Mouse (Mus musculus): ENCODE measurements around the gene Dgat2. TPM values are rescaled to one million over a fixed set of nuclear protein-coding genes. Genes with fewer than 3 reads are reported as not detected.

Gene Dgat2
- total RNA-seq, 4 experiments from 2014 or later, result 341 to 454 (median 381) TPM

DNA sequence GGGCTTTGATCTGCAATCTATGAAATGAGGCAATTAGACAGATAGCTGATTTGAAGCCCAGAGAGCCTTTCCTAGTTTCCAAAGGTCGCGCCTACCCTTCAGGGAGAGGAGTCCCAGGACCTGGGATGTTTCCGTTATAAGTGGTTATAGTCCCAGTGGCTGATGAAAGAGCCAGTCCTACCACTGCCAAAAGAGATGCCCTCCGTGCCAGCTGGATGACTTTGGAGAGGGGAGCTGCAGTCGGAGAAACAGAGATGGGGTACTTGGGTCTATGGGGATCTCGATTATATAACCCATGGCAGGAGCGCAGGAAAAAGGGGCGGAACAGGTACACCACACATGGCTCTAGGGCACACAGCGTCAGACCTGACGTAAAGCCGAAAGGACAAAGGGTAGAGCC, 20.6 kb downstream of the Dgat2 start:
- no peak for DNase-seq (ENCODE audit: low spot score)

DNA sequence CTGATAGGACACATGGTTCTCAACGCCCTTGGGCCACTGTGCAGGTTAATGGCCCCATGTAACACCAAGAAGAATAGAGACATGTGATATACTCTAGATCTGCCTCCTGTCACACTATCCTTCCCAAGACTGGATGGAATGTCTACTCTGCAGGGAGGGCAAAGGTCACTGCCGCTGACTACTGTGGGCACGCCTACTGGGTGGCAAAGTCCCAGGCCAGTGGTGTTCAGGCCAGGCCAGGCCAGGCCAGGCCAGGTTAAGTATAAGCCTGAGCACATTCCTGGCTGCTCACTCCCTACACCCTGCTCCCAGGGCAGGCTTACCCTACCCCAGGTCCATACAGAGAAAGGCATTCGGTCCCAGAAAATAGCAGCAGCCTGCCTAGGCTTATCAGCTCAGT, 21.0 kb downstream of the Dgat2 start:
- DNase-seq (ENCODE audit: low spot score), result peak; percentile 47

DNA sequence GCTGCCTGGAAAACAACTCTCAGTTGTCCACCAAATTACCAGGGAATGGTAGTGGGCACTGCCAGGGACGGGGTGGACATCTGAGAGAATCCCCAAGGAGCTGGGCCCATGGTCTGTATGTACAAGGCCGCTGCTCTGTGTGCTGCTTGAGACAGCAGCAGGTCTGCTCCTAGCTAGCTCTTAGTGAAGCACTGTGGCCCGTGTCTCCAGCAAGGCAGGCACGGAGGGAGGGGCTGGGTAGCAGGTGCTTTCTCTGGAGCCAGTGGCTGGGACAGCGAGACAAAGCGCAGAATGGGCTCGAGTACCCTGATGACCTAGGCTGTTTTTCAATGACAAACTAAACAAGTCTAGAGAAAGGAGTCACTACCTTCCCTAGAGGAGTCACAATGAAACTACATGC, 21.5 kb downstream of the Dgat2 start:
- no peak for DNase-seq (ENCODE audit: low spot score)

DNA sequence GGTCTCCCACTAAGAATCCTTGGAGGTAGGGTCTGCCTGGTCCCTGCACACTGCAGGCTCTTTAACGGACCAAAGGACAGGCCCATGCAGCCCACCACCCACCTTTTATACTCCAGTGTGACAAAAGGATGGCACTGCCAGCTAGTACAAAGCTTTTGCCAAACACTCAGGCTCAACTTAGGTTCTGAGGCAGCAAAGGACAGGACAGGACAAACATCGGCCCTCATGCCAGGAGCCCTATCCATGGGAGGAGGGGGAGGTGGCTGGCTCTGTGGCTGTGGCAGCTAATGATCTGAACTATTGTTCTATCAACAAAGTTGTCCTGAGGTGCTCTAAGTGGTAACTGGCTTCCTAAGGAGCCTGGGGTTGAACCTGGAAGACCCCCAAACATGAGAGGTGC, 23.1 kb downstream of the Dgat2 start:
- DNase-seq (ENCODE audit: low spot score), result peak; percentile 33

DNA sequence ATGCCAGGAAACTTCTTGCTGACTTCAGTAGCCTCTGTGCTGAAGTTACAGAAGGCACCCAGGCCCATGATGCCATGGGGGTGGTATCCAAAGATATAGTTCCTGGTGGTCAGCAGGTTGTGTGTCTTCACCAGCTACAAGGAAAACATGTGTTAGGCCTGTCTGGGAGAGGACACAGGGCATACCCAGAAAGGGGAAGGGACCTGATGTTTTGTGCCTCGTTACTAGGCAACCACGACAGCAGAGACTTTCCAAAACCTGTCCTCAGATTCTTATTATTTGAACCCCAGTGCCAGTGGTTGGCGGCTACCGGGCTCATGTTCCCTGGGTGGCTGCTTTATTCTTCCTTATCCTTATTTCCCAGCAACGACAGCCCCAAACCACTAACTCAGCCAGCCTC, 23.6 kb downstream of the Dgat2 start:
- no peak for DNase-seq (ENCODE audit: low spot score)

DNA sequence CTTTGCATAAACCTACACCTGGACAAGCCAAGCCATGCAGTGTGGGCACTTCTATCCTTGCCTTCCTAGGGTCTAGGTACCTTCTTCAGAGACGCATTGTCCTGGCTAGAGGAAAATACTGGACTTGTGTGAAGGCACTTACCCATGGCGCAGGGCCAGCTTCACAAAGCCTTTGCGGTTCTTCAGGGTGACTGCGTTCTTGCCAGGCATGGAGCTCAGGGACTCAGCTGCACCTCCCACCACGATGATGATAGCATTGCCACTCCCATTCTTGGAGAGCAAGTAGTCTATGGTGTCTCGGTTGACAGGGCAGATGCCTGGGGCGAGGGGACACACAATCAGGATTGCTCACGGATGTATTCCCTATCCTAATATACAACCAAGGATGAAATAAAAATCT, 24.5 kb downstream of the Dgat2 start:
- DNase-seq (ENCODE audit: low spot score), result no peak

DNA sequence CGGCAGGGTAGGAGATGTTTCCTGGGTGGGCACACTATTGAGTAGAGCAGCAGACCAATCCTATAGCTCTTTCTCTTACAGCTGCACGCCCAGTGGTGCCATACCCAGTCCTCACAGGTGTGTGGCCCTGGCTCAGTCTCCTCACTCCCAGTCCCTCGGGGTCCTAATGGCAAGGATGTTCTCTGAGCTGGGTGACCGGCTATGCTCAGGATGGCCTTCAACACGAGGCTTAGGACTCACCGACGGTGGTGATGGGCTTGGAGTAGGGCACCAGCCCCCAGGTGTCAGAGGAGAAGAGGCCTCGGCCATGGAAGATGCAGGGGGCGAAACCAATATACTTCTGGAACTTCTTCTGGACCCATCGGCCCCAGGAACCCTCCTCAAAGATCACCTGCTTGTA, 25.8 kb downstream of the Dgat2 start:
- no peak for DNase-seq (ENCODE audit: low spot score)

DNA sequence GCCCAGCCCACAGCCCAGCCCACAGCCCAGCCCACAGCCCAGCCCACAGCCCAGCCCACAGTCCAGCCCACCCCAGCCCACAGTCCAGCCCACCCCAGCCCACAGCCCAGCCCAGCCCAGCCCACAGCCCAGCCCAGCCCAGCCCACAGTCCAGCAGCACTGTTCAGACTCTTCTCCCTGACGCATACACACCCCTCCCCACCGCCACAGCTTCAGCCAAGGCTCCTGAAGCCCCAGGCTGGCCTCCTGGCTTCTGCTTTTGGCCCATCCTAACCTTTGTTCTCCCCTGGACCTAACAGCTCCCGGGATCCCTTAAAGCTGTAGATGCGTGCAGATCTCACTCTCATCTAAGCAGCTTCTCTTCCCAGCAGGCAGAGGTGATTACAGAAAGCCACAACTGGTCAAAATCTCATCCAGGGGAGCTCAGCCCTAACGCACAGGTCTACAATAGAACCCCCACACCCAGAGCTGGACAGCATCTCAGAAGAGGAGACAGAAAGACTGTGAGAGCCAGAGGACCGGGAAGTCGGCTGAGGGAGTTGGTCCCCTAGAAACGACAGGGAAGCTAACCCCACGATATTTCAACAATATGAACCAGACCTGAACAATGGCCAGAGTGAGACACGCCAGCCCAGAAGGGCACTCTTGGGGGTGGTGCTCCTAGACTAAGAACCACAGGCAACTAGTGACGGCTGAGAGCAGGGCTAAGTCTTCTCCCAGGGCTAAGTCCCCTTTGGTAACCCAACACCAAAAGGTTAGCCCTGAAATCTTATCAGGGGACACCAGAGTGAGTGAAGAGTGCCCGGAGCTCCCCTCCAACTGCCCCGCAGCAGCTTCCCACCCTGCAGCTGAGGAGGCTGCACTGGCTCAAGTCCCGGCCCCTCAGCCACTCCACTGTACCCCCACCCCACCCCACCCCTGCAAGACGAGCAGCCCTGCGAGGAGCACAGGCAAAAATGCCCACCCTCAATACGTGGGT, 26.9 kb downstream of the Dgat2 start:
- DNase-seq (ENCODE audit: low spot score), result no peak

DNA sequence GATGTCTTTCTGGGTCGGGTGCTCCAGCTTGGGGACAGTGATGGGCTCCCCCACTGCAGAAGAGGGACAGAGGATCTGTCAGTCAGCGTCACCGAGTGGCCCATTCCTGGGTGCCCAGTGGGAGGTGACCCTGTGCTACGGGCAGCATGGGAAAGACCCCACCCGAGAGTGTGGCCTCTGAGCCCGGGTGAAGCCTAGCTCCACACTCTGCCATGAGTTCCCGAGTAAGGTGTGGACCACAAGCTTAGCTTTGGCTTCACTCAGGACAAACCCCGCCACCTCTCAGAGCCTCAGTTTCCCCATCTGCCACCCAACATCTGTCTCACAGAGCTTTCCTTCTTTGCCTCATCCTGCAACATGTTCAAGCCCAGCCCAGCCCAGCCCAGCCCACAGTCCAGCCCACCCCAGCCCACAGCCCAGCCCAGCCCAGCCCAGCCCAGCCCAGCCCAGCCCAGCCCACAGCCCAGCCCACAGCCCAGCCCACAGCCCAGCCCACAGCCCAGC, 27.8 kb downstream of the Dgat2 start:
- no peak for DNase-seq (ENCODE audit: low spot score)

DNA sequence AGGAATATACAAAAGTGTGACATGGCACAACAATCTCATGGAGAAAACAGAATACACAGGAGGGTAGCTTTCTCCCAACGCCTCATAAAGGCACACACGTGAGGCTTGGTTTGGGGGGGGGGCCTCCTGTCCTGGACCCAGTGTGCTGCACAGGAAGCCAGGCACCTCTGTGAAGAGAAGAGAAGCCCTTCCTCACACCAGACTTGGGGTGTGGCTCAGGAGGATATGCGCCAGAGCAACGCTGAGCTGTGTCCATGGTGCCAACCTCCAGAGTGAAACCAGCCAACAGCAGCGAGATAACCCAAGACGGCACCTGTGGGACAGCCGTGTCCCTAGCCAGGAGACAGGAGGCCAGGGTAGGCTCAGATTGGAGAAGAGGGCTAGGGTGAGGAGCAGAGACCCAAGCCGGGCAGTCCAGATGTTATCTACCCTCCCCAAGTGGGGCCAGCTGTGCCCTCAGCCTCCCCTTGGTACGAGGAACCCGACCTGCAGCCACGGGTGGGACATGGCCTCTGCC, 28.8 kb downstream of the Dgat2 start:
- no peak for DNase-seq (ENCODE audit: low spot score)

DNA sequence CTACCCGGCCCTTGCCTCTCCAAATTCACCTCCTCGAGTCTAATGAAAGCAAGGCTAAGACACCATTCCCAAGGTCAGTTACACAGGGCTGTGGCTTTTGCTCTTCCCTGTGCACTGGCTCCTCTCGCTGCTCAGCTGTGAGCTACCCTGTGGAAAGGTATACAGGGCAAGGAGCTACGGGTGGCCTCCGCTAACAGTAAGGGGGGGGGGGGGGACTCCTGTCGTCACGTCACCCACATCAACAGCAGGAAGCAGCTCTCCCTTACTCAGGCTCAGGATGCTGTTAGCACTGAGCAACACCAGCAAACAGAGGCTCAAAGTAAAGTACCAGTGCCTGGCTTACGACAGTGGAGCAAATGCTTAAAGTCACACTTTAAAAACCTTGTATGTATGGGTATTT, 29.8 kb downstream of the Dgat2 start:
- no peak for DNase-seq (ENCODE audit: low spot score)

DNA sequence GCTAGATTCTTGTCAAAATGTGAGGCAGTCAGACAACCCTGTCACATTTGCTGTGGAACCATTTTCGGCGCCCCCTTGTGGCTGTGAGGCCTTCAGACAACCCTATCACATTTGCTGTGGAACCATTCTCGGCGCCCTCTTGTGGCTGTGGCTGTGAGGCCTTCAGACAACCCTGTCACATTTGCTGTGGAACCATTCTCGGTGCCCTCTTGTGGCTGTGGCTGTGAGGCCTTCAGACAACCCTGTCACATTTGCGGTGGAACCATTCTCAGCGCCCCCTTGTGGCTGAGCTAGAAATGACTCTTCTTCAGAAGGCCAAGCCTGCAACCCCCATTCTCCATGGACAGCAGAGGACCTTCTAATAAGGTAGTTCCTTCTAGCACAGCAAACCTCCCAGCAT, 31.2 kb downstream of the Dgat2 start:
- DNase-seq (ENCODE audit: low spot score), result peak; percentile 96

DNA sequence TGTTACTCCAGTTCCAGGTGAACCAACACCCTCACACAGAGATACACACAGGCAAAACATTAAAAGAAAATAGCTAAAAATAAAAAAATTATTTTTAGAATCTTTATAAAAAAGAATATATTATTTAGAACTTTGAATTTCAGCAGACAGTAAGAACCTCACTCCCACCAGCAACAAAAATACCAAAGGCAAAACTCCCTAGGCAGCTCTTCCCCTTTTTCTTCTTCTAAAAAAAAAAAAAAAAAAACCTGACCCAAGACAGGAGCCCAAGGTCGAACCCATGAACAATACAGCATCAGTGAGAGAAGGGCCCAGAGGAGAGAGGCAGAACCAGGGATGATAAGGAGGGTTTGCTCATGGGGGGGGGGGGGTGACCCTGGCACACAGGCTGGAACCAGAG, 33.5 kb downstream of the Dgat2 start:
- no peak for DNase-seq (ENCODE audit: low spot score)

DNA sequence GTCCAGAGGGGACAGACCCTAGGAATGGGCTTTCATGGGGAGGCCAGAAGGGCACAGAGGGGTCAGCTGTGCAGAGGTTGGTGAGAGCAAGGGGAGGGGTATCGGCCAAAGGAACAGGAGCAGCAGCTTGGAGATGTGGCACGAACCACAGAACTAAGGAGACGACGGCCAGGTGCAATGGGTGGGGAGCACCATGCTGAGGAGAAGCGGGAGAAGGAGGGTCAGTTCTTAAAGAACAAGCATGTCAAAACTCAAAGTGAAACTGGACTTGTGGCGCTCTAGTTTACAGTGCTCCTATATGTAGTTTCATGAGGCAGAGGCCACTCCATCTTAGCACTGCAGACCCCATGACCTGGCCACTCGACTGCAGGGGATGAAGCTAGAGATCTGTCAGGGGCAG, 35.0 kb downstream of the Dgat2 start:
- DNase-seq (ENCODE audit: low spot score), result no peak

DNA sequence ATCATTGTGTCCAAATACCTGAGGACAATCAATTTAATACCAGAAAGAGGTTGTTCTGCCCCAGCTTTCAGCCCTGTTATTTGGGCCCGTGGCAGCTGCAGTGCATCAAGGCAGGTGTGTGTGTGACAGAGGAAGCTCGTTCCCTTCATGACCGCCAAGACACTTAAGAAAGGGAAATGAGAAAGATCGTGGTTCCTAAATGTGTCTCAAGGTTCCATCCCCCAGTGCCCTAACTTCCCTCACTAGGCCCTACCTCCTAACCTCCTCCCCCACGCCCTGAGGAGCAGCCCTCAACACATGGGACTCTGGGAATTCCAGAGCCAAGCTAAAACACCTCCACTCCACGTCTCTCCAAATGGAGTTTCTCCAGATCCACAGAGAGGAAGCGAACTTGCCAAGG, 35.6 kb downstream of the Dgat2 start:
- no peak for DNase-seq (ENCODE audit: low spot score)

DNA sequence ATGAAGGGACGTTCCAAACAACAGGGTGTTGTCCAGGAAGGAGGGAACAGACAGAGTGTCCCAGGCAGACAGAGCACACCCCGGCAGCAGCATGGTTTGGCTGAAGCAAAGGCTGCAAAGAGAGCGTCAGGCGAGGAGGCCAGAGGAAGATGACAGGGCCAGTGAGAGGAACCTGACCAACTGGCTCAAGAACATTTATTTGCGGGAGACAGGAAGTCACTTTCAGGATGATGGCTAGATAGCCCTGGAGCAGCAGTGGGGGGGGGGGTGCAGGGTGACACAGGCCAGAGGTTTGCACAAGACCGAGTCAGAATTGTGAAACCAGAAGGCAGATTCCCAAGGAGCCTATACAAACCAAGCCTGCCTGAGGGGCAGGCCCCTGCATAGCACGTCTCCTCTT, 36.5 kb downstream of the Dgat2 start:
- no peak for DNase-seq (ENCODE audit: low spot score)

DNA sequence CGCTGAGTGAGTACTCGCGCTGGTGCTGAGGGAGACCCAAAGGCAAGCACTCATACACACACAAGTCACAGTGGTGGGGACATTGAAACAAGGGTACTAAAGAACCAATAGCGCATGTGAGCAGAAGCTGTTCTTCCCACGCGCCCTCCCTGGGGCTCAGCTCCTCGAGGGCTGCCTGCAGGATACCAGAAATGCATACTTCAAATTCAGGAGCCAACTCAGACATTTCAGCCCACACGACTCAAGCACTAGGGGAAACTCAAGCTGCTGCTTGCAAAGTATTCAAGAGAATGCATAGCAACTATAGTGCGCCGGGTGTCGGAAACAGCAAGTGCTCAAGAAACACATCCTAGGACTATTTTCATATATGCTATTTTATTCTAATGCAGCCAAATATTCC, 37.9 kb downstream of the Dgat2 start:
- no peak for DNase-seq (ENCODE audit: low spot score)

DNA sequence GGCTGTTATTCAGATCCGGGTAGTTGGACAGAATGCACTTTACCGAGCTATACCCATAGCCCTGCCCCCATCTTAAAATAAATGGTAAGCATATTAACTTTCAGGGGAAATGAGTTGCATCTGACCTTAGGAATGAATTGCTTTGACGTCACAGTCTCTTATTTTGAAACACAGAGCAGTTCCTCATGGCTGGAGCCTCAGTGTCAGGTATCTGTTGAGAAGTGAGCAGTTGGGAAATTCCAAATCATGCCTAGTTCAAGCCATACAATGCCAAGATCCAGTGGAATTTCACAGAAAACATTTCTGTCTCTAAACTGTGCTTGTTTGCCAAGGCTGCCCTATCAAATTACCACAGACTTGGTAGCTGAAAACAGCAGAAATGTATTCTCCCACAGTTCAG, 39.3 kb downstream of the Dgat2 start:
- no peak for DNase-seq (ENCODE audit: low spot score)

DNA sequence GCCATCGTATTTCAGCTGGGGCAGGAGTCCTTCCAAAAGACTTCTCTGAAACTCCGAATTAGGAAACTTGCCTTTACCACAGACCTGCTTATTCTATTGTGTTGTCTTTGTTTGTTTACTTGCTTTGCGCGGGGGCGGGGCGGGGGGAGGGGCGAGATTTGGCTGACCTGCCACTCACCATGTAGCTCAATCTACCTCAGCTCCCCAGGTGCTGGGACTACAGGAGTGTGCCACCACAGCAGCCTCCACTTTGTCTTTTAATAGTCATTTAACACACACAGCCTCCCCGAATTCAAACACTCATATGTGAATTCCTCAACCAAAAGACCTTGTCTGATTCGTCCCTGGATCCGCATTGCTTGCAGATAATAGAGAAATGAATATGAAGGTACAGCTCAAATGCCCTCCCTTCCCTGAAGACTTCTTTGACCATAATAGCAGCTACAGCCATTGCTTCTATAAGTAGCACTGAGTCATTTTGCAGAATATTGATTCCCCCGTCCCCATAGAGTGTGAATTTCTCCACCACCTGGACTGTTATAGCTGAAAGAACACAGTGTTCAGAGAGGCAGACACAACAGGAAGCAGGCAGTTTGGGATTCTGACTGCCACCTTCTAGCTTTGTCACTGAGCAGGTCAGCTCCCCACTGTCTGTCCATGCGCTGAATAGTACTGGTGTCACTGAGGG, 40.5 kb downstream of the Dgat2 start:
- no peak for DNase-seq (ENCODE audit: low spot score)

DNA sequence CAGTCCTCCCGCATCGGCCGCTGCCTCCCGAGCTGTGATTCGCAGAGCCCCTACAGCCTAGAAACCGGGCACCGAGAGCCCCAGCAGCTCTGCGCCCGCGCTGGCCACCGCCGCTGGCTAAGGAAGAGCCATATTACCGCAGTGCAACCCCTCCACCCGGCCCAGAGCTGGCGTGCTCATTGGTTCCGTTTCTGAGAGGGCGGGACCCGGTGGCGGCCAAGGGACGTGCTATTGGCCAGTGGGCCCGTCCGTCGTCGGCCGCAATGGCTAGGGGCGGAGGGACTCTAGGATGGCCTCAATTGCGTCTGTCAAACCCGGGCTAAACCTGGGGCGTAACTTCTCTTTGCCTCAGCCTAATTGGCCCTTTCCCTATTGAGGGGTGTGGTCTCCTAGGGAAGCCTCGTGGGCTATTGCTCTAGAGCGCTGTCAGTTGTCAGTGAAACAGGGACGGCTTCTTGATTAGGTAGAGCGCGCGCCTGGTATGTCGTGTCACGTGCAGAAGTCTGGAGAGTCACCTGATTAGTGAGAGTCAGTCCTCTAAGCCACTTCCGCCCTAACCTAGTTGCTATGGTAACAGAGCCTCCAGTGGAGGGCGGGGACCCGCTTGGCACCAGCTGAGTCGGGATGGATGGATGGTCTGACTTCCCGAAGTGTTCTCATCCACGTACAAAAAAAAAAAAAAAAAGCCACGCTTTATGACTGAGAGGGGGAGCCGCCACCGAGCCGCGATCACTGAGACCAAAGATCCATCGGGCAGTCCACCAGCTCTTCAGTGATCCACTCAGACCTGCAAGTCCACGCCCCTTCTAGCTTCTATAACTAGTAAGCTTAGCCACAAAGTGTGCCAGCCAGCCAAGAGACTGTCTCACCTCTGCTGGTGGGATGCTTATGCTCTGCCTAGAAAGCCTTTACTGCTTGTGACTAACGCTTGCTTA, 41.3 kb downstream of the Dgat2 start, which contains the start of gene Uvrag:
Gene Uvrag, minus strand, starts transcription at position 158 of the 935 bp plus-strand sequence.
- peak; percentile 98 for DNase-seq (ENCODE audit: low spot score)

DNA sequence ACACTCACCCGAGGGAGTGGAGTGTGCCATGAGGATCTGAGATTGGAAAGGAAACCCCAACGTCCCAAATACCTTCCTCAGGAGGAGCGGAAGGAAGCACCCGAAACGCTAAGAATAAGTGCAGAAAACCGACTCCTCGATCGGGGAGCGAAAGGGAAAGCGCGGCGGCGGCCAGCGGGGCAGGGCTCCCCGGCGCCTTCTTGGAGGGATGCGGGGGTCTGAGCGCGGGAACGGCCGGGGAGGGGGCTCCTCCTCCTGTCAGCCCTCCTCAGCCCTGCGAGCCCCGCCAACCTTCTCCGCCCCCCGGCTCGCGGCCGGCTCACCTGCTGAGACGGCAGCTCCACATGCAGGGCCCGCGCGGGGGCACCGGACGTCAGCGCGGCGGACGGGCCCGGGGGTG, 42.0 kb downstream of the Dgat2 start:
- no peak for DNase-seq (ENCODE audit: low spot score)

All from heart, adult 8-10 months (tissue).